Mouse (Mus musculus) kidney, adult 9 months (tissue): ENCODE measurements at regions not wholly inside any gene's neighbourhood (a gene's known extent, or its start where the extent isn't known, plus 50 kb on each side); places are given as distances from the start of the nearest gene placed in this dataset.

Experiments
- DNase-seq: peaks from one replicate; pipeline ENCODE4 v3.0.0; 2022

GRCm38 (mm10) chr15:72322127-72322526 lies 1512.2 kb upstream of the Gm6569 start:
- no peak for DNase-seq

GRCm38 (mm10) chr15:72323158-72323557 lies 1511.2 kb upstream of the Gm6569 start:
- DNase-seq = no peak

GRCm38 (mm10) chr15:72331262-72331661 lies 1503.1 kb upstream of the Gm6569 start:
- DNase-seq = no peak

GRCm38 (mm10) chr15:72334497-72334896 lies 1499.9 kb upstream of the Gm6569 start:
- DNase-seq = no peak

DNA sequence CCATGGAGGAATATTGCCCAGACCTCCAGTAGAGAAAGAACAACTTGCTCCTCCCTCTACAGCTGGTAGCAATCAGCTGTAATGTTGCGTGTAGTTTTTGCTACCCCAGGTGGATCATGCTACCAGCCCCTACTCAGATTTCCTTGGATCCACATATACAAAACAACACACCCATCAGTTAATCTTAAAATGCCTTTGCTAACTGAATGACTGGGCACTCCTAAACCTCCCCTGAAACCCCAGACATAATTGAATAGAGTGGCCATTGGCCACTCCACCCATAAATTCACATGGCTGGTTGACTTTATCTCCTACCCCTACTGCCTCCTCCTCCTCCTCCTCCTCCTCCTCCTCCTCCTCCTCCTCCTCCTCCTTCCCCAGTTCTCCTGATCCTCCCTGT lies 1494.7 kb upstream of the Gm6569 start:
- no peak for DNase-seq

GRCm38 (mm10) chr15:72341991-72342390 lies 1492.4 kb upstream of the Gm6569 start:
- no peak for DNase-seq

- DNase-seq = no peak
Measured at GRCm38 (mm10) chr15:72342504-72342903, 1491.9 kb upstream of the Gm6569 start.

DNA sequence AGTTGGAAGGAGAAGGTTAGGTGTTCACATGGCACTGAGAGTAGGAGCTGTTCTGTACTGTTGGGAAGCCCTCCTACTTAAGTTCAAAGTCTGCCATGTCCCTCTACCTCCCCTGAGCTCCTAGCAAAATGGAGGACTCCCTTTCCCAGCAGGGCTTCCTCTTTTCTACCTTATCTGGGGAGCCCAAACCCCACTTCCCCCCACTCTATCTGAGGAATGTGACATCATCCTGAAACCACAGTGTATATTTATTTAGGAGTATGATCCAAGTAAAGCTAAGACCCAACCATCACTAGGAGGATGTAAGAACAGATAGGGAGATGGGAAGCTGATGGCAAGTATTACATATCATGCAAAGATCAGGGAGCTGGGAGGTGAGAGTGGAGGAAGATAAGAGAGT lies 1490.6 kb upstream of the Gm6569 start:
- DNase-seq = no peak

GRCm38 (mm10) chr15:72353371-72353770 lies 1481.0 kb upstream of the Gm6569 start:
- DNase-seq = no peak

DNA sequence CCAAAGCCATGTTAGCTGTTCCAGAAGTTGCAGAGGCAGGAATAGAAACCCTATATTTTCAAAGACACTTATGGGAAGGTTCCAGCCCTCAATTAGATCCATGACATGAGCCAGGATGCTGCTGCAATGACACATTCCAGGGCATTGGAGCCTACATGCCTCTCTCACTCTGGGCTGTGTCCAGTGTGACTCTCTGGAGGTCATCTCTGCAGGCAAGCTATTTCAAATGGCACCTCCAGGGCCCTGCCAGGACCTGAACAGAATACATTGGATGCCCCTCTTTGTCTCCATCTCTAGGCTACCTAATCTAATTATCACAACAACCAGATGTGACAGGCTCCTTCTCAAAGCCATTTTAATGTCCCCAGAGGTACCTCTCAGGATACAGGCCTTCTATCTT lies 1478.7 kb upstream of the Gm6569 start:
- DNase-seq = no peak

DNA sequence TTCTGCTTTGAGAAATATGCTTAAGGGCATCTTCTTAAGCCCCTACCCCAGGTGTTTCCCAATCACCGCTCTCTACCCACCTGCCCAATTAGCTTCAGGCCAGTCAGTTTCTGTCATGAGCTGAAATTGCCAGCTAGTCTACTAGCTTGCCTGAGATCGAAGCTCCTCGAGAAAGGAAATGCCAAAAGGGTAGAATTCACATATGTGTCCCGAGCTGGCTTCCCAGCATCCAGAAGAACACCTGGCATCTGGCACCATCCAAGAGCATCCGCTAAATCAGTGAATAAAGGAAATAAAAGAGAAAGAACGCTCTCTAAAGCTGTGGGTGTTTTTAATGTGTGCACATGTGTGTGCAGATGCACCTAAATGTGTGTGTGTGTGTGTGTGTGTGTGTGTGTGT lies 1474.7 kb upstream of the Gm6569 start:
- DNase-seq = no peak

DNA sequence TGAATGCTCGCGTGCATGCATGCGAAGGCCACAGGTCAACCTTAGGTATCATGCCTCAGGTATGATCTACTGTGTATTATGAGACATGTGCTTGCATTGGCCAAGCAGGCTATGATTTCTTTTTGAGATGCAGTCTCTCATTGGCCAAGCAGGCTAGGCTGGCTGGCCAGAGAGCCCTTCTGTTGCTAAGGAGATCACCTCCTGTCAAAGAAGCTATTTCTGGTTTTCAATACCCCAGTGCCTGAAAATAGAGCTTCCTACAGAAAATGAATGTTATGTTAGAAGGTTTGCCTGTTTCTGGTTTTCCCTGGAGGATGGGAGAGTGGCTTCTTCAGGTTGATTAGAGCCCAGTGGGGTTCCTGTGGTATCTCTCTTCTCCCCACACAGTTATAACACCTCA lies 1474.3 kb upstream of the Gm6569 start:
- DNase-seq = no peak

- no peak for DNase-seq
Measured at GRCm38 (mm10) chr15:72360463-72361030, 1473.8 kb upstream of the Gm6569 start.

DNA sequence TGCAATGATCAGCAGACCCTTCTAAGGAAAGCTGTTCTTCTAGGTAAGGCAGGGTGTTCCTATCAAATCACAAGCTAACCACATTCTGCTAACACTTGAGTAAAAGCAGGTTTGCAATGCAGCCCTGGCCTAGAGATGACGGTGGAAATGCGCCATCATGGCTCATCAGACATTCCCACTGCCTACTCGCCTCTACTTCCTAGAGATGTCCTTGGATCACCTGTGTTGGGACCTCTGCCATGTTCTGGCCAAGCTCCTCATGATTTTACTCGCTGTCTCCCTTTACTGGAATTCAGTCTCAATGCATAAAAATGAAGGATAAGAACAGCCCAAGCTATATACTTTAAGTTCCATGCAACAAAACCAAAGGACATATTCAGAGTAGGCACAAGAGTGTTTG lies 1461.3 kb upstream of the Gm6569 start:
- no peak for DNase-seq

- DNase-seq = no peak
Measured at GRCm38 (mm10) chr15:72377201-72377600, 1457.2 kb upstream of the Gm6569 start.

- DNase-seq = no peak
Measured at GRCm38 (mm10) chr15:72379291-72379690, 1455.1 kb upstream of the Gm6569 start.

- no peak for DNase-seq
Measured at GRCm38 (mm10) chr15:72381164-72381563, 1453.2 kb upstream of the Gm6569 start.

DNA sequence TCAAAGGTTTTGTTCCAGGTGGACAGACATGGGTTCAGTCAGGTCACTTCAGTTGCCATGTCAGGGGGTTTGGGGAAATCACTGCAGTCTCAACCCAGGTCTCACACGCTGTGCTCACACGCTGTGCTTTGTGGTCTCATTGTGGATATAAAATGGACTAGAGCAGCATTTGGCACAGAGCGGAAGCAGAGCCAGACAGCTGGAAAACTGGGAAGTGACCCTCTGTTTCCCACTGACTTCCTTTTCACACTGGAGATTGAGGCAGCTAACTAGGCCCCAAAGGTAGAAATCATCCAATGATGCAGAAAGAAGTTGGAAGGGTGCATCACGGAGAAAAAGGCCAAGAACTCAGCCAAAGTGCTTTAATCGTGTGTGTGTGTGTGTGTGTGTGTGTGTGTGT lies 1452.6 kb upstream of the Gm6569 start:
- no peak for DNase-seq

GRCm38 (mm10) chr15:72382521-72382920 lies 1451.8 kb upstream of the Gm6569 start:
- DNase-seq = no peak

DNA sequence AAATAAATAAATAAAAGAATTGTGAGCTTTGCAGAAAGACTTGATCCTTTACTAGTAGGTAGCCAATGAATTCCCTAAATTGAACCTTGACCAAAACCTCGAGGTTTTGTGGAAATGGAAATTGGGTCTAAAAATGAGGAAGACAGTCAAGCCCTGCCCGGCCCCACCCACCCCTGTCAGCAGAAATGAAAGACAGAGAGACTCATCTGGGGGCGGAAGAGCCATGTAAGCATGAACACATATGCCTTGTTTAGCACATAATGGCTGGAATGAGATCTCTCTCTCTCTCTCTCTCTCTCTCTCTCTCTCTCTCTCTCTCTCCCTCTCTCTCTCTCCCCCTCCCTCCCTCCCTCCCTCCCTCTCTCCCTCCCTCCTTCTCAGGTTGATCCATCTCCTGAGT lies 1451.3 kb upstream of the Gm6569 start:
- no peak for DNase-seq

DNA sequence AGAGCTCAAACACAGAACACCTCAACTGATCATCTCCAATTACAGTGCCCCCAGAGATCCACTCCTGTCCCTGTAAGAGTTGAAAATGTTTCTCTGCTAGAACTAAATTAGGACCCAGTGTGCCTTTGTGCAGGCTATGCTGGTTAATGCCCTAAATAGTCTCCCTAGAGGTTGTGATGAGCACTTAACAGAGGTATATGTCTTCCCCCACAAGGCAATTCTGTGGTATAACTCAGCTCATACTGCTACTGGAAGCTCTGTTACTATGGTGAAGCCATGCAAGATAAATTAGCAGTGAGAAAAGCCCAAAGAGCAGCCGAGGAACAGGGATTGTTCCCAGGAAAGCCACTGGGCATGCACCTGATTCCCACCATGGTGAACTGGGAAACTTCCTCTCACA lies 1450.9 kb upstream of the Gm6569 start:
- no peak for DNase-seq

- no peak for DNase-seq
Measured at GRCm38 (mm10) chr15:72393226-72393625, 1441.1 kb upstream of the Gm6569 start.

DNA sequence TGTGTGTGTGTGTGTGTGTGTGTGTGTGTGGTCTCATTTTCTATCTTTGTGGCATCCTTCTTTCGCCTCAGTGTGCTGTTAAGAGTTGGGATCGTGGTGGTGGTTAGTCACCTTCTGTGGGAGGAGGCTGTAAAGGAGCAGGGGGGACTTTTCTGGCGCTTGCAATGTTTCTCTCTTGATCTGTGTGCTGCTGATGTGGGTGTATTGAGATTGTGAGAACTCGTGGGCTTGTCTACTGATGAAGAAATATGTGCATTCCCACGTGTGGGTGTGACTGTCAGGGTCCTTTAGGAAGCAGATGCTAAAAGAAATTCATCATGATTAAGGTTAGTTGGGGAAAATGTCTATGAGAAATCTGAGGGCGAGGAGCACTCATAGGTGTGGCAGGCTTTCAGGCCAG lies 1422.4 kb upstream of the Gm6569 start:
- no peak for DNase-seq
